ENCODE assay signal across 10 mouse cellular contexts in genomic region chr5:49523997-49524393, GRCm38 (mm10). TPM values are rescaled to one million over a fixed set of nuclear protein-coding genes. Genes with fewer than 3 reads are reported as not detected.
DNase-seq lines count a peak whose midpoint lies in the region; ATAC-seq and TF ChIP-seq lines count a peak whose summit lies in the region.
"Had no signal": no experiment of that assay in that cellular context is flagged by ENCODE, and none has a peak within 500 bp of the region (broad histone marks: within the 10 kb centered on the region; RNA-seq: fewer than 3 reads in every experiment).

No protein-coding gene starts in this region.

- peak overlapping the region; percentile 72 for H3K4me2 ChIP-seq in kidney, postnatal 0 days (ENCODE audit: low read length)
- H3K4me2 ChIP-seq in embryonic facial prominence, embryonic 12.5 days (replicated peaks), result peak overlapping the region; percentile 93
- H3K4me2 ChIP-seq in hindbrain, embryonic 12.5 days (replicated peaks), result peak overlapping the region; percentile 99
- peak overlapping the region; percentile 79 for H3K4me2 ChIP-seq in midbrain, embryonic 15.5 days

- no peak for ATAC-seq in kidney, postnatal 0 days (replicated peaks; ENCODE audit: low FRiP score, low read depth)
- ATAC-seq in embryonic facial prominence, embryonic 12.5 days (ENCODE audit: insufficient number of reproducible peaks, insufficient read depth, low FRiP score, low TSS enrichment), result no peak
- 0 out of 2 replicates have a peak, but pooled peaks have one; percentile 10 for ATAC-seq in hindbrain, embryonic 12.5 days (ENCODE audit: low FRiP score)
- peak; percentile 48; the same call in 1 of the 2 replicates for ATAC-seq in midbrain, embryonic 15.5 days (replicated peaks)

- H3K36me3 ChIP-seq in kidney, postnatal 0 days (ENCODE audit: insufficient read depth, low read length), result no peaks in the 10 kb centered on the region
- H3K36me3 ChIP-seq in embryonic facial prominence, embryonic 12.5 days, result no peaks in the 10 kb centered on the region
- H3K36me3 ChIP-seq in hindbrain, embryonic 12.5 days, result no peaks in the 10 kb centered on the region
- no peaks in the 10 kb centered on the region for H3K36me3 ChIP-seq in midbrain, embryonic 15.5 days (replicated peaks)

- no peak for DNase-seq in kidney, postnatal 0 days (ENCODE audit: low spot score)
- no peak for DNase-seq in kidney, postnatal 36 days
- no peak for DNase-seq in urinary bladder, postnatal 4 days (ENCODE audit: low spot score in 2 of 2)
- no peak for DNase-seq in cerebellum, postnatal 4 days (ENCODE audit: low spot score in 2 of 2)
- DNase-seq in kidney, postnatal 25 days, result no peak

- H3K27ac ChIP-seq in kidney, postnatal 0 days, result no peak overlapping the region
- H3K27ac ChIP-seq in embryonic facial prominence, embryonic 12.5 days, result no peak overlapping the region
- no peak overlapping the region for H3K27ac ChIP-seq in hindbrain, embryonic 12.5 days
- H3K27ac ChIP-seq in midbrain, embryonic 15.5 days, result no peak overlapping the region
- H3K27ac ChIP-seq: liver, embryonic 14.5 days had no signal

- no peaks in the 10 kb centered on the region for H3K4me1 ChIP-seq in kidney, postnatal 0 days (replicated peaks; ENCODE audit: insufficient read depth, low read length)
- H3K4me1 ChIP-seq in embryonic facial prominence, embryonic 12.5 days, result no peaks in the 10 kb centered on the region
- 0 out of 2 replicates have a peak, but pooled peaks cover 2% of the 10 kb centered on the region for H3K4me1 ChIP-seq in hindbrain, embryonic 12.5 days
- H3K4me1 ChIP-seq in midbrain, embryonic 15.5 days, result peaks cover 3% of the 10 kb centered on the region; the same call in 1 of the 2 replicates

- no peak overlapping the region for H3K9ac ChIP-seq in kidney, postnatal 0 days (ENCODE audit: low read depth, low read length)
- H3K9ac ChIP-seq in embryonic facial prominence, embryonic 12.5 days, result peak overlapping the region; percentile 41; the same call in 1 of the 2 replicates
- H3K9ac ChIP-seq in hindbrain, embryonic 12.5 days, result peak overlapping the region; percentile 68
- H3K9ac ChIP-seq in midbrain, embryonic 15.5 days, result peak overlapping the region; percentile 52; the same call in 1 of the 2 replicates
- H3K9ac ChIP-seq: liver, embryonic 14.5 days had no signal

- no peaks in the 10 kb centered on the region for H3K9me3 ChIP-seq in kidney, postnatal 0 days (replicated peaks; ENCODE audit: low read length)
- no peaks in the 10 kb centered on the region for H3K9me3 ChIP-seq in embryonic facial prominence, embryonic 12.5 days
- H3K9me3 ChIP-seq in hindbrain, embryonic 12.5 days (replicated peaks), result no peaks in the 10 kb centered on the region
- H3K9me3 ChIP-seq in midbrain, embryonic 15.5 days, result no peaks in the 10 kb centered on the region

- peak overlapping the region; percentile 32 for H3K4me3 ChIP-seq in kidney, postnatal 0 days (replicated peaks; ENCODE audit: low read depth, low read length)
- H3K4me3 ChIP-seq in embryonic facial prominence, embryonic 12.5 days, result peak overlapping the region; percentile 53
- H3K4me3 ChIP-seq in hindbrain, embryonic 12.5 days, result peak overlapping the region; percentile 56
- peak overlapping the region; percentile 63 for H3K4me3 ChIP-seq in midbrain, embryonic 15.5 days
- H3K4me3 ChIP-seq: erythroblast, embryonic 14.5 days had no signal

- WGBS in kidney, postnatal 0 days, result 6% methylated on average over 11 of the region's 11 CpGs
- 9% methylated on average over 11 of the region's 11 CpGs for WGBS in embryonic facial prominence, embryonic 12.5 days
- WGBS in hindbrain, embryonic 12.5 days, result 9% methylated on average over 11 of the region's 11 CpGs
- WGBS in midbrain, embryonic 15.5 days, result 5% methylated on average over 11 of the region's 11 CpGs

- peaks cover 11% of the 10 kb centered on the region; the same call in 1 of the 2 replicates for H3K27me3 ChIP-seq in kidney, postnatal 0 days (ENCODE audit: insufficient read depth, low read length)
- peaks cover 37% of the 10 kb centered on the region for H3K27me3 ChIP-seq in embryonic facial prominence, embryonic 12.5 days
- H3K27me3 ChIP-seq in hindbrain, embryonic 12.5 days, result peaks cover 20% of the 10 kb centered on the region
- H3K27me3 ChIP-seq in midbrain, embryonic 15.5 days (replicated peaks), result 0 out of 2 replicates have a peak, but pooled peaks cover 8% of the 10 kb centered on the region

- no peak for TF ChIP-seq CTCF in kidney, postnatal 0 days (IDR thresholded peaks at IDR 0.05; ENCODE audit: low read depth)

RNA-seq across cellular contexts. Expression of gene Kcnip4, which starts 0.7 kb away (rescaled TPM):
- 1.0 and 1.2 TPM in 2 replicates for polyA plus RNA-seq in kidney, postnatal 0 days (2015; fragmentation: Nextera tagmentation; extraction: Ambion mirVana)
- polyA plus RNA-seq in embryonic facial prominence, embryonic 12.5 days (2016; fragmentation: Nextera tagmentation; extraction: Ambion mirVana), result 2.6 and 3.3 TPM in 2 replicates
- 4.8 and 5.0 TPM in 2 replicates for polyA plus RNA-seq in hindbrain, embryonic 12.5 days (2016; fragmentation: Nextera tagmentation; extraction: Ambion mirVana)
- polyA plus RNA-seq in midbrain, embryonic 15.5 days (2015; fragmentation: Nextera tagmentation; extraction: Ambion mirVana), result 15.9 and 17.6 TPM in 2 replicates
- polyA plus RNA-seq: erythroblast, embryonic 14.5 days had no signal

Comparison
In these comparisons a context has a peak if more than half of its experiments do, and no peak if none do; other contexts are left out.
1. ATAC-seq: peak in hindbrain, embryonic 12.5 days (single experiment) and midbrain, embryonic 15.5 days (single experiment); none in kidney, postnatal 0 days (single experiment) and embryonic facial prominence, embryonic 12.5 days (single experiment).
2. Peak in every context shown above with its lines, with median percentiles within 50 percentile points of each other: H3K4me2 ChIP-seq and H3K4me3 ChIP-seq.